Mouse (Mus musculus): Measurements from ENCODE around the gene Copg2.

GRCm38 (mm10) chr6:30709115-30709514, 187.5 kb downstream of the Copg2 start:
- TF ChIP-seq CTCF (IDR thresholded peaks at IDR 0.05) (no peak), EP300 (IDR thresholded peaks at IDR 0.05) (no peak)

All from lung, postnatal 0 days (tissue).